Mouse (Mus musculus) kidney, adult 8-10 months (tissue): ENCODE results near the gene Fbxo47.

ENCODE experiments used
- DNase-seq, 2 experiments: peaks; one replicate each; pipeline ENCODE4 v3.0.0; 2022

Fbxo47 gene

DNA sequence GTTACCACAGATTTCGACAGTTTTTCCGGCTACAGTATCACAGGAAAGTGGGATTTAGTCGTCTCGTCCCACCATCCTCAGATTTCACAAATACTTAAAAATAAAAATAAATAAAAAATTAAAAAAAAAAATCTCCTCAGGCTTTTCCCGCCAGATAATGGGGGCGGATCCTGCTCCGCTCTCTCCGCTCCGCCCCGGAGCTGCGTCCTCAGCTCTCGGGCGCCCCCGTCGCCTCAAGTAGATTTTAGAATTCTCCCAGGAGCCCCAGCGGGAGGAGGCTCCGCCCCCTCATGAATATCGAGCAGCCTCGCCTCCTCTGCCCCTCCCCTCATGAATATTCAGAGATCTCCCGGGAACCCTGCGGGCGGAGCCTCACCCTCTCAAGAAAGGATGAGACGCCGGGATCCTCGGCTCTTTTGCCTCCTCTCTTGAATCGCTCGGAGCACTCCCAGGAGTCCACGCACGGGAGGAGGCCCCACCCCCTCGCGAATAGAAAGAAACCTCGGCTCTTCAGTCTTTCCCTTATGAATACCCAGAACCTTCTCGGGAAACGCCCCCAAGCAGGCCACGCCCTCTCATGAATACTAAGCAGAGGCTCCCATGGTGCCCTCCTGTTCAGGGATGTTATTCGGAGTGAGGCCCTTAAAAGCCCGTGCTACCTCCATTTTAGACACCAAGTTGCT, at the start of gene Fbxo47:
TSS of gene Fbxo47 (minus strand) at position 237 of the 683 bp plus-strand sequence.
- DNase-seq: peak; percentile 98

DNA sequence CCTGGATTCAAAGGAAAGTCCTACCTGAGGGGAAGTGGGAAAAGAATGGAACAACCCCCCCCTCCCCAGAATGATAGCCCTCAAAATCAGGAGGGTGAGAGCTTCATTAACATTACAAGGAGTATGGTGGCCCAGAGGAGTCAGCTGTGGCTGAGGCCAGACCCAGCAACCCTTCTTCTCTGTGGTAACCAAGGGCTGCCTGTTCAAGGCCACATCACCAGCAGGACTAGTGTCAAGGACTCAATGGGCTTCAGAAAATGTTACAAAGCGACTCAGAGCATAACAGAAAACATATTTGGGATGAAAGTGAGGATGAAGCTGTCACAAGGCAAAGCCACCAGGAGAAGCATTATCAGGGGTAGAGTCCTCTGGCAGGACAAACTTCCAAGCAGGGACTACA, 49.6 kb upstream of the Fbxo47 start:
- no peak for DNase-seq

DNA sequence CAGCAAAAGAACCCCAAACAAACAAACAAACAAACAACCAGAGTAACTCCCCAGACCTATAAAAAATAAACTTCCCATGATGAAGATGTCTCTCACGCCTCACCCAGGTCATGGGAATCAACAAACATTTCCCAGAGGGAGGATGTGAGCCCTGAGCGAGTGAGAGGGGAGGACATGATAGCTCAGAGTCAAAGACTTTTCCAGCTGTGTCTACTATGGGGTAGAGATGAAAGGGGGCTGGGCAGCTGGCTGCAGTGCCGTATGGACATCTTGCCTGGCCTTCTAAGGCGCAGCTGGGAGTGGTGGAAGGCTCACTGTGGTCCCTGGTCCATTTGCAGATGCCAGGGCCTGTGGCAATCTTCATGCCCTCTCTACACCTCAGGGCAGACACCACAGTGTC, 45.0 kb upstream of the Fbxo47 start:
- no peak for DNase-seq

DNA sequence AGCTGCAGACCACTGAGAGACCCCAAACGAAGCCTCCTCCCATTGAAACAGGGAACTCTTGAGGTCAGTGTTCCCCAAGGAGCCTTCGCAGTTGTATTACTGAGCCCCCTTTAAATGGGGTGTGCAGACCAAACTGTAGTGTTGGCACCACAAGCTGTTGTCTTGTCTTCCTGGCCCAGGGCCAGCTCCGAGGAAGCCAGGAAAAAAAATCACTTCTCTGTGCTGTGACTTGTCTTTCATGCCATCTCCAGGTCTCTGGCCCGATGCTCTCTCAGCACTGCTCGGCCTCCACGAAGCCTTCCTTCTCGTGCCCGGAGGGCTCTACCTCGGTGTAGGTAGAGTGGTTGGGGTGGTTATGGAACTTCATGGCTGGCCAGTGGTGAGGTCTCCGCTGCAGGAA, 40.3 kb upstream of the Fbxo47 start:
- no peak for DNase-seq

DNA sequence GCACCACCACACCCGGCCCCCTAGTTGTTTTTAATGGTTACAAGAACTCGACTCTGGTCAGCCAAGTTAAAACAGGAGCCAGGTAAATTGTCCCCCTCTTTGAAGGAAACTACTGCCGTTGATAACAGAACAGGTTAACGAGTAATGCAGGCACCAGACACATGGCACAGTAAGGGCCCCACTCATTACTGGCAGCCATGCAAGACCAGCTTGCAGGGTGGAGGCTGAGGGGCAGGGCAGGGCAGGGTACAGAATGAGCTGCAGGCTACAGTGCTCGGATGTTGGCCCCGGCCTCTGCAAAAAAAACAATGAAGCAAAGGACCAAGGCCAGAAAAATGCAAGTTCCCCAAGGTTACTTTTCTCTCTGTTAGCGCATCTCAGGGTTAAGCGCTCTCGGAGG, 39.7 kb upstream of the Fbxo47 start:
- DNase-seq: no peak

DNA sequence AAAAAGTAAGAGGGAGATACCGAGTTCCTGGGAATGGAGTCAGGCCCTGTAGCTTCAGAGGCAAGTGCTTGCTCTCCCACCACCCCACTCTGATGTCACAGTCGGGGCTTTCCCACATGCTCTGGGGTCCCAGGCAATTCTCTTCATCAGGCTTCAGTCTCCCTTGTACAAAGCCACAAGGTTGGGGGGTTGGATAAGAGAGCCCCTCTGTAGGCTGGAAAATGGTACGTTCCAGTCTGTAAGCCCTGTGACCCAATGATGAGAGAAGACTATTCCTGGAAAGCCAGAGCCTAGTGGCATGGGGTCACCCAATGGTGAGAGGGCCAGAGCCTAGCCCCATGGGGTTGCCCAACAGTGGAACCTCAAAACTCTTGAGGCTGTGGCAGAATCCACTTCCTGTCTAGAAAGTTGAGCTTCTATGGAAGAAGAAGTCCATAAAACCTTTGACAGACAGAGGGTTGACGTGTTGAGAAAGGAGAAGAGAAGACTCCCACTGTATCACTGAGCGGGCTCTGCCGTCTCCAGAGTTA, 32.1 kb upstream of the Fbxo47 start:
- no peak for DNase-seq

DNA sequence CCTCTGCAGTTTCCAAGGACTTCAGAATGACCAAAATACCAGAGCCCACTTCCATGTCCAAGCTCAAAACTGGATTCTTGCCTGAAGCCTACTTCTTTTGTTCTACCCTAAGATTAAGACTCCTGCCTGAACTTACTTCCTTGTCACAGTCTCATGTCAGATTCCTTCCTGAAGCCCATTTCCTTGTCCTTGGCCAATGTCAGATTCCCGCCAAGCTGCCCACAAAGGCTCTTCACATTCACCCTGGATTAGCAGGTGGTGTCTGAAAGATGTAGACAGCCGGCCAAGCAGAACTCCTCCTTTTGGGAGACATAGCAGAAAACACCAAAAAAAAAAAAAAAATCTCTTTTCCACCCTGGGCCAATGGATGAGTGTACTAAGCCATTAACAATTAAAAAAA, 31.5 kb upstream of the Fbxo47 start:
- no peak for DNase-seq

DNA sequence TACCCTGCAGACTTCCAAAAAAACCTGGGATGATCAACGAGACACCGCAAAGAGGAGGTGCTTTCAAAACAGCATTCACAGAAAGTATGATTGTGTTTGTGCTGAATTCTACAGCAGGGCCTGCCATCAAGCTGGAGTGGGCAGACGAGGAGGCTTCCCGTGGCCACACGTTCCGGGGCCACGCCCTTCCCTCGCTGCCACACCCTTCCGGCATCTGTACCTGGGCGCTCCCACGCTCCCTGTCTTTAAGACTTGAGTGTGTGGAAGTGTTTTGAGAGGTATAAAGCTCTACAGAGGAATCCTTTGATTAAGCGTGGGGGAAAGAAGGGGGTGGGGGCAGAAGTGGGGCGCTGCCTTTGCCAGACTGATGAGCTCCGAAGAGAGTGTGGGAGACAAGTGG, 29.2 kb upstream of the Fbxo47 start:
- DNase-seq: no peak

DNA sequence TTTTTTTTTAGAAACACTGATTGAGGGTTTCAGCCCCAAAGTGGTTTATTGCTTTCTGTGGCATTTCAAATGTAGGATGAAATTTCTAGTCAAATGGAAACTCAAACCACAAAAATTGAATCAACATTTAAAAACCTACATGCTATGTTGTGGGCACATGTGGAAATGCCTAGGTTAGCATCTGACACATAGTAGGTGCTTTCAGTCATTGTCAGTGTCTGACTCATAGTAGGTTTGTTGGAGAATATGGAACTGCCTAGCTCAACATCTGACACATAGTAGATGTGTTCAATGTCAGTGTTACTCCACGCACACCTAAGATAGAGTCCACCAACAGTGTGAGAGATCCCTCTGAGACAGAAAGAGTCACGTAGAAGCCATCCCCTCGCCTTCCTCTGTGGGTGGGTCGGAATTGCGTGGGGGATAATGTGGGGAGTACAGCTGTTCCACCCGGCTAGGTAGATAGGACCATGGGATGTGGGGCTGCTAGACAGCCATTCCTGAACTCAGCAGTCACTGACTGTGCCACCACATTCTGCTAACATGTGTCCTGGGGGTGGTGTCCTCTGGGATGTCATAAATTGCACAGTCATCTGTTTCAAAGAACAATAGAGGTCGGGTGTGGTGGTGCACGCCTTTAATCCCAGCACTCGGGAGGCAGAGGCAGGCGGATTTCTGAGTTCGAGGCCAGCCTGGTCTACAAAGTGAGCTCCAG, 24.8 kb upstream of the Fbxo47 start:
- DNase-seq: no peak

DNA sequence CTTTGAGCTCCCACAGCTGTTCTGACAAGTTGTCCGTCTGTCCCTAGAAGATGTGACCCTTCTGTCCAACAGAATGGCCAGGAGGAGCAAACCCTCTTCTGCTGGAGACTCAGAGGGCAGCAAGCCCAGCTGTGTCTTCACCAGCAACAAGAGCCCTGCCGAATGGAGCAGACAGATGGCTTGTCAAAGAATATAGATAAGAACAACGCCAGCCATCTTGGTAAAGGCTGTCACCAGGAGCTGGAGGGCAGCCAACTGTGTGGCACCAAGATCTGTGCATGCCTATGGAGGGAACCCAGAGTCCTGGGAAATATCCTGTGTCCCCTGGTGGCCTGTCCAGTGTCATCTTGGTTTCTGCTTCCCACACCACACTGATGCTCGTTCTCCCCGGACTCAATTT, 24.0 kb upstream of the Fbxo47 start:
- DNase-seq: no peak

DNA sequence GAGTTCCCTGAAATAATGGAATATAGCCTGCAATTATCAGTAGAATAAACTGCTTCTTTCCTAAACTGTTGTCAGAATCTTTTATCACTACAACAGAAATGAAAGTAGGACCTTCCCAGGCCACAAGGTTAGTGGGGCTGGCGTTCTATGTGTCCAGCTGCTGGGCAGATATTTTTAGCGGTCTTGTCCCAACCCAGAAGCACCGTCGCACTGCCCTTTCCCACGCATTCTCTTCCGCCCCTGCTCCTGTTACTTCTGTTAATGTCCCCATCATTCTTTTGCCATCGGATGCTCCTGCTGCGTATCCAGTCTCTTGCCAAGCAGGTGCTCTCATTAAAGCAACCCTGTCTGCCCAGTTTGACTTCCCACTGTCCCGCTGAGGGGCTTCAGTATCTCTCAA, 23.0 kb upstream of the Fbxo47 start:
- DNase-seq: no peak

DNA sequence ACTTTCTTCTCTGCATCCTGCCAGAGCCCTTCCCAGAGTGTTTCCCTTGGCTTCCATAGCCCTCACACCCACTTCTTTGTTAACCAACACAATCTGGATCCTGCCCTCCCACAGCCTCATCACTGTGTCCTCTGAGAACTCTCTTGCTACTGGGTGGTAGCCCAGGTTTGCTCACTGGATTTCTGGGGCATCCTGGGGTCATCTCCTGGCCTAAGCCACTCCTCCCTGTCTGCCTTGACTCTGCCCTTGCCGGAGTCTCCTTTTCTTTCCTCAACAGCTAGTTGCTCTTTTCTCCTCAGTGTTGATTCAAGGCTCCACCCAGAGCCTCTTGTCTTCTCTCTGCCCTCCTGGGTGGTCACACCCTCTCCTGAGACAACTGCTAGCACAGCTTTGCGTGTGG, 22.0 kb upstream of the Fbxo47 start:
- no peak for DNase-seq

DNA sequence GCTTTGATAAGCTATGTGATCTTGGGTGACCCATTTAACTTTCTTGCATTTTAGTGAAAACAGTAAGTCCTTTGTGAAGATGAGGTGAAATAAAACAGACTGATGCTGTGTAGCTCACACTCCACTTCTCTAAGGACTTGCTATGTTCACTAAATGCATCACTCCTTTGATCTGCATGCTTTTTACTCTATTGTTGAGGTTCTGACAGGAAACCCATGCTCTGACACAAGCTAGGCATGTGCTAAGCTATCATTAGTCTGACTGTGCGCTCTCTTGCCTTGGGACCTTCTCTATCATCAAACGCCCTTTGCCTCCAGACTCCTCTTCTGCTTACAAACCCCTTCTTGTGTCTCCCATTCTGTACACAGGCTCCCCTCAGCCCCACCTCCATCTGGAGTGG, 21.6 kb upstream of the Fbxo47 start:
- DNase-seq: no peak

DNA sequence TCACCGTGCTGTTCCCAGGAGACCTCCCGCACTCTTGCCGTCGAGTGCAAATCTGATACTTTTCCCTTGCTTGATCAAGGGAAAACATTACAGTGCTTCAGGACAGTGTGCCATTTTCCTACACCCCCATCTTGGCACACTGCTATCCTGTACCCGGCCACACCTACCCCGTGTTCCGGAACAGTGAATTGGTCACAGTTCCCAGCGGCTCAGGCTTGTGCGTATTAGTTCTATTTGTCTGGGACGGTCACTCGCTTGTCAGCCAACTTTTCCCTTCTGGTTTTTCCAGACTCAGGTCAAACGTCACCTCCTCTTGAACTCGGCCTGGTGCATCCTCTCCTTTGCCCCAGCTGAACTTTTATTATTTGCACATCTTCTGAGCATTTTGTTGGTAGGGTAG, 20.8 kb upstream of the Fbxo47 start:
- no peak for DNase-seq

DNA sequence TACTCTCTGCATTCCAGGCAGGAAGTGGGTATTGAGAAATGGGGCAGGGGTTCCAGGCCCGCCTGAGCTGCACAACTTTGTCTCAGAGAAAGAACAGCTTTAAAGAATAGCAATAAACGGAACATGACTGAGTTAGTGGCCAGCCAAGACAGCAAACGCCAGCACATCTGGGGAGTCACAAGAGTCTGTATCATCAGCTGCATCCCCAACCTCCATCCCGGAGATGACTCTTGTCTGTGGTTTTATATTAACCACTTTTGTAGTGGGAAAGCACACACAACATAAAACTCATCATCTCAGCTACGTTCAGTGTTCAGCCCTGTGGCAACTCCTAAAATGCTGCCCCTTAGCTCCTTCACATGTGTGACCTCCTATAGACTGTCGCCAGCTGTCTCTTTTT, 17.9 kb upstream of the Fbxo47 start:
- no peak for DNase-seq

DNA sequence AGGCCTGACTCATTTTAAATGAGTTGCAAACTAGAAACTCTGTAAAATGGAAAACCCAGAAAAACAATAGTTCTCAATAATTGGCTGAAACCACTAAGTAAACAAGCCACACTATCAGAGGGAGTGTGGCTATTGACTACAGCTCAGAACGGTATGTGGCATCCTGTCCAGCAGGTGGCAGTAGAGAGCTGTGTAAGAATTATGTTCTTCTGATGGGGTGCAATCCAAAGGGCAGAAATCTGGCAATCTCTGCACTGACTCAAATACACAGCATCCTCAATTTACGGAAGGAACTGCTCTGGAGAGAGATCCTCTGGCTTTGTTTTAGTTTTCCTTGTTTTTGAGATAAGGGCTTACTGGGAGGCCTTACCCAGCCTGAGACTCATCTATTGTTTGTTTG, 15.9 kb upstream of the Fbxo47 start:
- DNase-seq: peak; percentile 81 to 90

DNA sequence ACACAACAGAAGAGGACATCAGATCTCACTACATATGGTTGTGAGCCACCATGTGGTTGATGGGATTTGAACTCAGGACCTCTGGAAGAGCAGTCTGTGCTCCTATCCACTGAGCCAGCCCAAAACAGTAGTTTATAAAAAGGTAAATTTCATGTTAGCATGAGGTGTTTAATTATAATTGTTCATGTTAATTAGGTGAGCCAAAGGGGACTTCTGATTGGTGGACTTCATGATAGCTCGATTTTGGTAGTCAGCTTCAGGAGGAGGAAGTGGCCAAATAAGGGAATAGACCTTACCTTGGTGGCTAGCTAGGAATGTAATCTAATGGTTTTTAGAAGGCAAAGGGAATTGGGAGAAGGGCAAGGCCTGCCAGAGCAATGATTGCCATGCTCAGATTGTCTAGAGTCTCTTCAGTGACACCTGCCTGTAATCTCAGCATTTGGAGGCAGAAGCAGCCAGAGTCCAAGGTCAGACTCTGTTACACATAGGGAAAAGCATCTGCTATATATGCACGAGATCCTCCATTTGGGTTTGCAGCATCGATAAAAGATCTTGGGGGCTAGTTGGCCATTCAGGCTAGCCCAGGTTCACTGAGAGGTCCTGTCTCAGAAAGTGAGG, 13.7 kb upstream of the Fbxo47 start:
- DNase-seq: no peak

DNA sequence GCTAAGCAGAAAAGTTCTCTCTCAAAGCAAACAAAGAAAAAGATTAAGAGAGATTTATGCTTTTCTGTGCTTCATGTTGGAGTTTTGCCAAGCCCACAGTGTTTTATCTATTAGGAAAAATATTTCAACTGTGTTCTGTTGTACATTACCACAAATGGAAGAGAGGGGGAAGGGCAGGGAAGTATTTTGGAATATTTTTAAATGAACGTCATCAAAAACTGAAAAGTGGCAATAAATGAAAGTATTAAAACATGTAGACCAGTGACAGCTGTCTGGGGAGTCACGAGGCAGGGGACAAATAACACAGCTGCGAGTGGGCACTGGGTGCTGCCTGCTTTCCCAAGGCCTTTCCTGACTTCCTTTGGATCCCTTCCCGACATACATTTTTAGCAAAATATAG, 12.7 kb upstream of the Fbxo47 start:
- DNase-seq: no peak

DNA sequence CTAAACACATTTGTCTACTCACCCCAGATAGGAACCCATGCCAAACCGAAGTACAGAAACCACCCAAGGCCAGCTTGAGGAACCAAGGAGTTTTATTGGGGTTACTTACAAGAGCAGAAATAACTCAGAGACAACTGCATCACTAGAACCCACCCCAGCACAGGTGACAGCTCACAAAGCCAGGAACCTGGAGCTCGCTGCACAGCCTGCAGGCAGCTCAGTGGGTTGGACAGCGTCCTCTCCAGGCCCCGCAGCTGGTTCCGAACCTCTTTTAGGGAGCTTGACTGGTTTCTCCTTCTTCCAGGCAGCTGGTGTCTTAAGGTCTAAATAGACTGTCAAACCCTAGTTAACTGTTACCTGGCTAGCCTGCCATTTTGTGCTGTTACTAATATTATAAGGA, 7.9 kb upstream of the Fbxo47 start:
- DNase-seq: no peak

DNA sequence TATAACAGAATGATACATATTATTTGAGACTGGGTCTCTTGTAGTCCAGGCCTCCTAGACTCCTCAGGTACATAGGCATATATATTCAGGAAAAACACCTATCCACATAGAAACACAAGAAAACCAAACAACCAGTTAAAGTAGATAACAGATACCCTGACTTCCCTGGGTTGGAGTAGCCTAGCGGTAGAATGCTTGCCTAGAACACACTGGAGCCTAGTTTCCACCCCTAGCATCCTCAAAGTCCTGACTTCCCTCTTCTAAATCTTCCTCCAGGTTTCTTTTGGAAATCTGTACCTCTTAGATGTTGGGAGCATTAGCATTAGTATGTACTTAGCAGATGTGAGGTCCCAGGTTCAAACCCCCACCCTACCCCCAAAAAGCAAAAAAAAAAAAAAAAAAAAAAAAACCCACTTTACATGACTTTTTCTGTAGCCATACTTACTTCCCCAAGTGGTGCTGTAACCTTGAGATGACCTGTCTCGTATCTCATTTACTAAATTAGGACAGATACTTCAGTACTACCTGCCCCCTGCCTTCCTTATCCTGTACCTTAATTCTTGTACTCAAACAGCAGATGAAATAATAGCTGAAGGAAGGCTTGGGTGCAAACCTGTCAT, 1.5 kb upstream of the Fbxo47 start:
- no peak for DNase-seq

DNA sequence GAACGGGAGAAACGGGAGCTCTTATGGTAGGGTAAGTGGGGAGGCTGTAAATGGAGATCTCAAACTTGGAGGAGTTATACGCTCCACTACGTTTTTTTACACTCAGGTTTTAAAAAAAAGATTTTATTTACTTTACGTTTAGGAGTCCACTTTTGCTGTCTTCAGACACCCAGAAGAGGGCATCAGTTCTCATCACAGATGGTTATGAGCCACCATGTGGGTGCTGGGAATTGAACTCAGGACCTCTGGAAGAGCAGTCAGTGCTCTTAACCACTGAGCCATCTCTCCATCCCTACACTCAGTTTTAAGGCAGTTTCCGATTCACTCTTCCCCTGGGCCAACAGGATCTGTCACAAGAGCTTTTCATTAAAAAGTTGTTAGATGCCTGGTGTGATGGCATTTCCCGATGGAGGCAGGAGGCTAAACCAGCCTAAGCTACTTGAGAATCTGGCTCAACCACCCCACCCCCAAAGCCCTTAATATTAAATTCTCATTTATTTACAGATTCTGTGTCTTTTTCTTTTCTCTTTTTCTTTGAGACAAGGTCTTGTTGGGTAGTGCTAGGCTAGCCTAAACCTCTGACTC, 739 bp upstream of the Fbxo47 start:
- no peak for DNase-seq

DNA sequence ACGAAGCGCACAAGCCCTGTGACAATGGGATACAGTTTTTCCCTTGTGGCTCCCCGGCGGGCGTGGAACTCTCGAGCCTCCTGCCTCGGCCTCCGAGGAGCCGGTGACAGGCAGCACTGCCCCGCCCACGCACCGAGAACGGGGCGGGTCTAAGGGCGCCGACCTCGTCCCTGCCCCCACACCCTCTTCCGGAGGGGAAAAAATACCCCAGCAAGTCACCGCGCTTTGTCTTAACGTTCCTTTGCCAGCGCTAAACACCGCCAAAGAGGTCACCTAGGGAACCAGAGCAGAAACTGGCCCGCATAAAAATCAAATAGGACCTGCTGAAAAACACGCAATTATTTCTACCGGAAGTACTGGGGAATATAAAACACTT, 424 bp downstream of the Fbxo47 start:
- DNase-seq: peak; percentile 71 to 75

DNA sequence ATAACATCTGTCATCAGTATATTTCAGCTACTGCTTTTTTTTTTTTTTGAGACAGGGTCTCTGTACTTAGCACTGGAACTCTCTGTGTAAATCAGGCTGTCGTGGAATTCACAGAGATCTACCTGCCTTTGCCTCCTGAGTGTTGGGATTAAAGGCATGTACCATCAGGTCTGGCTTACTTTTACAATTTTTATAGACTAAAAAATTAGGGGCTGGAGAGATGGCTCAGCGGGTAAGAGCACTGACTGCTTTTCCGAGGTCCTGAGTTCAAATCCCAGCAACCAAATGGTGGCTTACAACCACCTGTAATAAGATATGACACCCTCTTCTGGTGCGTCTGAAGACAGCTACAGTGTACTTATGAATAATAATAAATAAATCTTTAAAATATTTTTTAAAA, 3.6 kb downstream of the Fbxo47 start:
- no peak for DNase-seq
